Mouse (Mus musculus) spleen, adult 2 months (tissue): Measurements from ENCODE around the gene Ppara.

Experiments
- CTCF ChIP-seq: fragments of 200-500 bp; IDR thresholded peaks from 2 replicates; pipeline ENCODE4 v1.5.1; 2011; ENCODE audit warnings: mild to moderate bottlenecking, inconsistent platforms; ENCODE audit not compliant: insufficient read depth, insufficient read length, insufficient replicate concordance; ENCODE audit errors: extremely low read depth
- POLR2A ChIP-seq: fragments of 200-500 bp; IDR thresholded peaks from 2 replicates; pipeline ENCODE4 v1.6.1; 2011; ENCODE audit warnings: low read depth, low read length, inconsistent platforms

- TF ChIP-seq CTCF (no peak), POLR2A (no peak)
Observed at GRCm38 (mm10) chr15:85836887-85837286, 102.1 kb downstream of the Ppara start.
